Mouse (Mus musculus) layer of hippocampus, postnatal 10 days (tissue): ENCODE data around the gene Gm49403. TPM values are rescaled to one million over a fixed set of nuclear protein-coding genes. Genes with fewer than 3 reads are reported as not detected.
"Not testable (repeated sequence)": the region's sequence is repeated elsewhere in the genome, so short reads cannot be mapped to it uniquely, and the experiment has no call there.

Source experiments
- DNase-seq, 2 experiments: peaks; one replicate each; pipeline ENCODE4 v3.0.0; 2021; ENCODE audit warnings: low spot score in 2 of 2
- total RNA-seq, 2 experiments: library from RNA; stranded (reverse); gene quantifications; 2 replicates each; pipeline ENCODE4 v1.2.3; 2021

Gene Gm49403
- total RNA-seq, 2 experiments from 2014 or later, result not detected

- peak; percentile 97 for DNase-seq
Observed at GRCm38 (mm10) chr19:8871267-8872186, 12.2 kb upstream of the Gm49403 start, which contains the start of gene Ubxn1. Gene Ubxn1, plus strand, starts transcription at chr19:8871496.

GRCm38 (mm10) chr19:8872266-8872840 lies 11.4 kb upstream of the Gm49403 start:
- no peak for DNase-seq

GRCm38 (mm10) chr19:8875031-8875430 lies 8.7 kb upstream of the Gm49403 start:
- DNase-seq, result no peak

- peak; percentile 82 to 87 for DNase-seq
Observed at GRCm38 (mm10) chr19:8880311-8881033, 3.3 kb upstream of the Gm49403 start, which contains the start of gene Uqcc3. Gene Uqcc3, minus strand, starts transcription at chr19:8880923.

GRCm38 (mm10) chr19:8881034-8881392 lies 2.7 kb upstream of the Gm49403 start:
- DNase-seq, result no peak

GRCm38 (mm10) chr19:8886916-8887584 lies 3.3 kb downstream of the Gm49403 start:
- no peak for DNase-seq

- DNase-seq, result no peak
Observed at GRCm38 (mm10) chr19:8887585-8888463, 4.1 kb downstream of the Gm49403 start.

GRCm38 (mm10) chr19:8888511-8889385 lies 5.0 kb downstream of the Gm49403 start, which contains the start of the genes 1810009A15Rik and Gm49416:
Gene 1810009A15Rik, plus strand, starts transcription at chr19:8888853.
Gene Gm49416, plus strand, starts transcription at chr19:8888926.
- peak; percentile 93 to 95 for DNase-seq

GRCm38 (mm10) chr19:8892829-8893766 lies 9.4 kb downstream of the Gm49403 start, which contains the start of gene Ints5:
Gene Ints5, plus strand, starts transcription at chr19:8893005.
- peak; percentile 87 to 90 for DNase-seq

GRCm38 (mm10) chr19:8895397-8895960 lies 11.7 kb downstream of the Gm49403 start:
- DNase-seq, result no peak

- not testable (repeated sequence) for DNase-seq
Observed at GRCm38 (mm10) chr19:8896231-8896630, 12.5 kb downstream of the Gm49403 start.

GRCm38 (mm10) chr19:8897211-8897864 lies 13.6 kb downstream of the Gm49403 start:
- peak; percentile 42 to 61 for DNase-seq

GRCm38 (mm10) chr19:8897865-8898495 lies 14.2 kb downstream of the Gm49403 start, which contains the start of gene Ganab:
Gene Ganab, plus strand, starts transcription at chr19:8898071.
- DNase-seq, result peak; percentile 92 to 94

- no peak for DNase-seq
Observed at GRCm38 (mm10) chr19:8898576-8898975, 14.8 kb downstream of the Gm49403 start.

GRCm38 (mm10) chr19:8899079-8899478 lies 15.3 kb downstream of the Gm49403 start:
- DNase-seq, result no peak

GRCm38 (mm10) chr19:8903412-8903811 lies 19.7 kb downstream of the Gm49403 start:
- DNase-seq, result no peak
